Mouse (Mus musculus) heart, embryonic 15.5 days (tissue): ENCODE results near the gene Zfp369. TPM values are rescaled to one million over a fixed set of nuclear protein-coding genes. Genes with fewer than 3 reads are reported as not detected.
"Not testable (repeated sequence)": the region's sequence is repeated elsewhere in the genome, so short reads cannot be mapped to it uniquely, and the experiment has no call there.

Source experiments
- ATAC-seq: fragments of 200-750 bp; cut with Nextera tagmentation; replicated peaks from 2 replicates; pipeline ENCODE4 v1.8.0; 2017; ENCODE audit warnings: low read depth, moderate TSS enrichment; ENCODE audit not compliant: insufficient number of reproducible peaks, insufficient read depth, low FRiP score
- H3K27ac ChIP-seq: fragments of 300-500 bp; sonication (generic); 2 replicates; pipeline ENCODE4 v1.5.1; 2015; ENCODE audit warnings: mild to moderate bottlenecking, inconsistent platforms
- H3K27me3 ChIP-seq: fragments of 300-500 bp; sonication (generic); 2 replicates; pipeline ENCODE4 v1.6.1; 2015; ENCODE audit warnings: inconsistent platforms
- H3K36me3 ChIP-seq: fragments of 300-500 bp; sonication (generic); 2 replicates; pipeline ENCODE4 v1.6.1; 2015; ENCODE audit warnings: mild to moderate bottlenecking, inconsistent platforms
- H3K4me1 ChIP-seq: fragments of 300-500 bp; sonication (generic); replicated peaks from 2 replicates; pipeline ENCODE4 v1.6.1; 2015; ENCODE audit warnings: inconsistent platforms
- H3K4me2 ChIP-seq: fragments of 300-500 bp; sonication (generic); 2 replicates; pipeline ENCODE4 v1.6.1; 2015; ENCODE audit warnings: inconsistent platforms, mild to moderate bottlenecking, moderate library complexity
- H3K4me3 ChIP-seq: fragments of 300-500 bp; sonication (generic); 2 replicates; pipeline ENCODE4 v1.5.1; 2015; ENCODE audit warnings: mild to moderate bottlenecking, inconsistent platforms
- H3K9ac ChIP-seq: fragments of 300-500 bp; sonication (generic); 2 replicates; pipeline ENCODE4 v1.6.1; 2015; ENCODE audit warnings: mild to moderate bottlenecking, inconsistent platforms
- H3K9me3 ChIP-seq: fragments of 300-500 bp; sonication (generic); replicated peaks from 2 replicates; pipeline ENCODE4 v1.6.1; 2016; ENCODE audit warnings: inconsistent platforms
- WGBS: fragments of 180-500 bp; shearing (Covaris S2); methylation state at CpG from one replicate; pipeline ENCODE4 v1.1.7; 2015; ENCODE audit warnings: mixed read lengths; 5-methylcytosine and 5-hydroxymethylcytosine counted together
- polyA plus RNA-seq: library from polyadenylated mRNA; unstranded; fragments of >200 nt; fragmentation: Nextera tagmentation; extraction: Ambion mirVana; gene quantifications from 2 replicates; pipeline ENCODE4 v1.2.1, GENCODE M21; 2015

Zfp369 gene
- polyA plus RNA-seq, 1 experiment from 2014 or later, result 8.5 TPM

DNA sequence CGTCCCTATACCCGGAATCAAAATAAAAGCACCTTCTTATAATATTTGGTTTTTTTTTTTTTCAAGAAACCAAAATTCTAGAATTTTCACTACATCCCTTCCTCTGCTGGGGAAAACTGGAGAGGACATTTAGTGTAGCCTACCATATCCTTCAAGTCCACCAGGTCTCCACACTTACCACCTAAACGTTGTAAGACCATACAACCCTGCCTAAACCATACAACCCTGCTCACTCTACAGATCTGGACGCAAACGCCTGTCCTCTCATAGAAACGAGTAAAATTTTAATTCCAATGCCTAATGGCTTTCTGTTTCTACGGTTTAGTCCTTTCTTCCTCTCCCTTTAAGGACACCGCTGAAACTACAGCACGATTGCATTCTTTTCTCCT lies 626 bp upstream of the Zfp369 start:
- H3K9ac ChIP-seq, result peak overlapping the region; percentile 63
- no peaks in the 10 kb centered on the region for H3K27me3 ChIP-seq
- peak overlapping the region; percentile 76 for H3K4me3 ChIP-seq
- H3K36me3 ChIP-seq, result peaks cover 15% of the 10 kb centered on the region
- peak overlapping the region; percentile 89 for H3K27ac ChIP-seq
- ATAC-seq, result 0 out of 2 replicates have a peak, but pooled peaks have one; percentile 17
- H3K9me3 ChIP-seq, result no peaks in the 10 kb centered on the region
- H3K4me2 ChIP-seq, result peak overlapping the region; percentile 68
- peaks cover 11% of the 10 kb centered on the region for H3K4me1 ChIP-seq
- 8% methylated on average over 9 of the region's 9 CpGs for WGBS

GRCm38 (mm10) chr13:65286771-65287170 lies 8.2 kb downstream of the Zfp369 start:
- Histone ChIP-seq H3K27me3 (no peaks in the 10 kb centered on the region), H3K36me3 (peaks cover 73% of the 10 kb centered on the region), H3K4me2 (no peak overlapping the region), H3K4me3 (no peak overlapping the region), H3K27ac (no peak overlapping the region), H3K9me3 (peaks cover 31% of the 10 kb centered on the region), H3K4me1 (no peaks in the 10 kb centered on the region), H3K9ac (no peak overlapping the region)
- no peak for ATAC-seq
- WGBS, result 91% methylated on average over 2 of the region's 2 CpGs

GRCm38 (mm10) chr13:65296354-65296753 lies 17.7 kb downstream of the Zfp369 start:
- Histone ChIP-seq H3K9me3 (peaks cover 36% of the 10 kb centered on the region), H3K4me2 (no peak overlapping the region)
- 91% methylated on average over 4 of the region's 4 CpGs for WGBS

DNA sequence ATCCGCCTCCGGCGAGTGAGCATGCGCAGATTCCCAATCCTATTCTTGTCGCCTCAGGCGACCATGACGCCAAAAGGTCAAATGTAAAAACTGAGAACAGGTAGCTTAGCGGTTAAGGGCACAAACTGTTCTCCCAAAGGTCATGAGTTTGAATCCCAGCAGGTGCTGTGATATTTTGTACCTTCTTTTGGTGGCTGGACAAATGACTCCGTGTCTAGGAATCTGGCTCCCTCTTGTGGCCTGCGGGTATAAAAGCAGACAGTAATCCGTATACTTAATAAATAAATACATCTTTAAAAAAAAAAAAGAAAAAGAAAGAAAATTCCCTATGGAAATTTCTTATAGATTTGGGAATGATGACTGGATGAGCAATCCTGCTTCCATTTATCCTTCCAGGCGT lies 32.2 kb downstream of the Zfp369 start:
- ATAC-seq, H3K4me1 ChIP-seq, H3K9ac ChIP-seq, H3K9me3 ChIP-seq, H3K27me3 ChIP-seq, H3K36me3 ChIP-seq, H3K27ac ChIP-seq: not testable (repeated sequence)
- Histone ChIP-seq H3K4me2 (peak overlapping the region; percentile 58), H3K4me3 (peak overlapping the region; percentile 35)
- 30% methylated on average over 12 of the region's 12 CpGs for WGBS

More at GRCm38 (mm10) chr13:65296354-65296753, 17.7 kb downstream of the Zfp369 start:
- Histone ChIP-seq H3K36me3 (peaks cover 65% of the 10 kb centered on the region), H3K9ac (no peak overlapping the region), H3K27ac (no peak overlapping the region), H3K27me3 (no peaks in the 10 kb centered on the region), H3K4me3 (no peak overlapping the region), H3K4me1 (no peaks in the 10 kb centered on the region)
- ATAC-seq, result no peak

GRCm38 (mm10) chr13:65311311-65311755 lies 32.7 kb downstream of the Zfp369 start:
- peak overlapping the region; percentile 58 for H3K4me2 ChIP-seq
- no peaks in the 10 kb centered on the region for H3K27me3 ChIP-seq
- H3K9ac ChIP-seq, result no peak overlapping the region; the same call in 1 of the 2 replicates
- peaks cover 3% of the 10 kb centered on the region; the same call in 1 of the 2 replicates for H3K4me1 ChIP-seq
- H3K36me3 ChIP-seq, result no peaks in the 10 kb centered on the region
- no peaks in the 10 kb centered on the region for H3K9me3 ChIP-seq
- WGBS, result 23% methylated on average over 25 of the region's 27 CpGs
- H3K27ac ChIP-seq, result no peak overlapping the region
- peak; percentile 64 for ATAC-seq
- H3K4me3 ChIP-seq, result peak overlapping the region; percentile 35

- Histone ChIP-seq H3K4me1 (peaks cover 3% of the 10 kb centered on the region; the same call in 1 of the 2 replicates), H3K9me3 (no peaks in the 10 kb centered on the region), H3K27ac (no peak overlapping the region), H3K27me3 (no peaks in the 10 kb centered on the region), H3K36me3 (no peaks in the 10 kb centered on the region), H3K4me2 (no peak overlapping the region), H3K4me3 (no peak overlapping the region), H3K9ac (no peak overlapping the region)
- ATAC-seq, result no peak
- 90% methylated on average over 9 of the region's 9 CpGs for WGBS
Observed at GRCm38 (mm10) chr13:65311826-65312225, 33.2 kb downstream of the Zfp369 start.

GRCm38 (mm10) chr13:65348501-65348900 lies 69.9 kb downstream of the Zfp369 start:
- H3K4me1 ChIP-seq, ATAC-seq, H3K9ac ChIP-seq, H3K27ac ChIP-seq, H3K4me2 ChIP-seq, H3K9me3 ChIP-seq, H3K36me3 ChIP-seq, H3K4me3 ChIP-seq, H3K27me3 ChIP-seq: not testable (repeated sequence)
- WGBS, result 55% methylated on average over 5 of the region's 5 CpGs

GRCm38 (mm10) chr13:65351768-65352167 lies 73.2 kb downstream of the Zfp369 start:
- H3K4me1 ChIP-seq, ATAC-seq, H3K36me3 ChIP-seq, H3K9ac ChIP-seq, H3K9me3 ChIP-seq, H3K27ac ChIP-seq, H3K27me3 ChIP-seq: not testable (repeated sequence)
- Histone ChIP-seq H3K4me3 (peak overlapping the region; percentile 17; the same call in 1 of the 2 replicates), H3K4me2 (peak overlapping the region; percentile 48)
- 3% methylated on average over 25 of the region's 33 CpGs for WGBS

Other genes with a start within 250 kb of the Zfp369 start
- gene Spata31d1c, start 245.8 kb upstream of the Zfp369 start, polyA plus RNA-seq, result not detected in 2 replicates
- not detected in 2 replicates for gene Prss47, start 226.1 kb upstream of the Zfp369 start, polyA plus RNA-seq
- gene Mfsd14b, start 165.8 kb upstream of the Zfp369 start, polyA plus RNA-seq, result 36.5 and 38.4 TPM in 2 replicates
- gene Olfr465-ps1, start 140.7 kb upstream of the Zfp369 start, polyA plus RNA-seq, result not detected in 2 replicates
- gene Olfr466, start 128.6 kb upstream of the Zfp369 start, polyA plus RNA-seq, result not detected in 2 replicates
- not detected in 2 replicates for gene Nlrp4f, start 72.8 kb upstream of the Zfp369 start, polyA plus RNA-seq
- gene Gm10775, start 19.3 kb upstream of the Zfp369 start, polyA plus RNA-seq, result not detected in 2 replicates
- gene Gm10139, start 233.9 kb downstream of the Zfp369 start, polyA plus RNA-seq, result not detected in 2 replicates